Mouse (Mus musculus) thymus, adult 2 months (tissue): ENCODE data around the gene Rtp3.

Source experiments
- CTCF ChIP-seq: fragments of 200-500 bp; IDR thresholded peaks from 2 replicates; pipeline ENCODE4 v1.5.1; 2012; ENCODE audit warnings: mild to moderate bottlenecking, control low read depth, low read length, moderate library complexity, borderline replicate concordance; ENCODE audit not compliant: control insufficient read depth, poor library complexity, insufficient read depth; ENCODE audit errors: extremely low read depth
- POLR2A ChIP-seq: fragments of 200-500 bp; IDR thresholded peaks from 2 replicates; pipeline ENCODE4 v1.6.1; 2012; ENCODE audit warnings: mild to moderate bottlenecking, low read length, control low read depth, moderate library complexity; ENCODE audit not compliant: control insufficient read depth, poor library complexity, insufficient read depth; ENCODE audit errors: extremely low read depth

- TF ChIP-seq CTCF (no peak), POLR2A (no peak)
Observed at GRCm38 (mm10) chr9:110947261-110947661, 43.1 kb downstream of the Rtp3 start.
